Mouse (Mus musculus) midbrain, postnatal 0 days (tissue): ENCODE measurements around the gene Doc2b. TPM values are rescaled to one million over a fixed set of nuclear protein-coding genes. Genes with fewer than 3 reads are reported as not detected.

Experiments used
- ATAC-seq: fragments of 200-750 bp; cut with Nextera tagmentation; 2 replicates; pipeline ENCODE4 v1.8.0; 2017; ENCODE audit warnings: moderate number of reproducible peaks, mild to moderate bottlenecking, moderate TSS enrichment, moderate library complexity; ENCODE audit not compliant: low FRiP score
- DNase-seq: peaks from one replicate; pipeline ENCODE4 v3.0.0-alpha.2; 2015; ENCODE audit warnings: low spot score
- H3K27ac ChIP-seq: fragments of 300-500 bp; sonication (generic); 2 replicates; pipeline ENCODE4 v1.5.1; 2014; ENCODE audit warnings: low read depth, mild to moderate bottlenecking, low read length, mixed read lengths
- H3K27me3 ChIP-seq: fragments of 300-500 bp; sonication (generic); 2 replicates; pipeline ENCODE4 v1.6.1; 2014; ENCODE audit warnings: low read length, control low read depth, mixed read lengths; ENCODE audit not compliant: insufficient read depth
- H3K36me3 ChIP-seq: fragments of 300-500 bp; sonication (generic); 2 replicates; pipeline ENCODE4 v1.6.1; 2014; ENCODE audit warnings: low read length, control low read depth, mixed read lengths; ENCODE audit not compliant: insufficient read depth
- H3K4me1 ChIP-seq: fragments of 300-500 bp; sonication (generic); 2 replicates; pipeline ENCODE4 v1.6.1; 2014; ENCODE audit warnings: mild to moderate bottlenecking, control low read depth, antibody characterized with exemption, low read length, mixed read lengths; ENCODE audit not compliant: insufficient read depth
- H3K4me2 ChIP-seq: fragments of 300-500 bp; sonication (generic); 2 replicates; pipeline ENCODE4 v1.6.1; 2014; ENCODE audit warnings: low read depth, mild to moderate bottlenecking, low read length, mixed read lengths; ENCODE audit not compliant: poor library complexity, severe bottlenecking
- H3K4me3 ChIP-seq: fragments of 300-500 bp; sonication (generic); 2 replicates; pipeline ENCODE4 v1.5.1; 2014; ENCODE audit warnings: low read depth, mild to moderate bottlenecking, low read length, moderate library complexity
- H3K9ac ChIP-seq: fragments of 300-500 bp; sonication (generic); replicated peaks from 2 replicates; pipeline ENCODE4 v1.6.1; 2014; ENCODE audit warnings: mild to moderate bottlenecking, low read length, moderate library complexity, mixed read lengths; ENCODE audit not compliant: poor library complexity, severe bottlenecking
- H3K9me3 ChIP-seq: fragments of 300-500 bp; sonication (generic); 2 replicates; pipeline ENCODE4 v1.6.1; 2016; ENCODE audit warnings: low read length, control low read depth
- CTCF ChIP-seq: IDR thresholded peaks from 2 replicates; pipeline ENCODE4 v1.5.1; 2016; ENCODE audit warnings: antibody characterized with exemption, mild to moderate bottlenecking
- WGBS: fragments of 180-500 bp; shearing (Covaris S2); extraction: QIAGEN DNeasy Blood & Tissue Kit; methylation state at CpG from one replicate; pipeline ENCODE4 v1.1.7; 2014; 5-methylcytosine and 5-hydroxymethylcytosine counted together
- polyA plus RNA-seq: library from polyadenylated mRNA; unstranded; fragments of >200 nt; fragmentation: Nextera tagmentation; extraction: Ambion mirVana; gene quantifications from 2 replicates; pipeline ENCODE4 v1.2.1, GENCODE M21; 2015
- total RNA-seq: library from RNA; depleted of rRNA; stranded (reverse); fragments of >200 nt; gene quantifications from 2 replicates; pipeline ENCODE4 v1.2.3, GENCODE M21; 2014; rRNA removed

Doc2b gene
- total RNA-seq (23.0 and 27.7 TPM in 2 replicates), polyA plus RNA-seq (6.9 and 8.0 TPM in 2 replicates)

DNA sequence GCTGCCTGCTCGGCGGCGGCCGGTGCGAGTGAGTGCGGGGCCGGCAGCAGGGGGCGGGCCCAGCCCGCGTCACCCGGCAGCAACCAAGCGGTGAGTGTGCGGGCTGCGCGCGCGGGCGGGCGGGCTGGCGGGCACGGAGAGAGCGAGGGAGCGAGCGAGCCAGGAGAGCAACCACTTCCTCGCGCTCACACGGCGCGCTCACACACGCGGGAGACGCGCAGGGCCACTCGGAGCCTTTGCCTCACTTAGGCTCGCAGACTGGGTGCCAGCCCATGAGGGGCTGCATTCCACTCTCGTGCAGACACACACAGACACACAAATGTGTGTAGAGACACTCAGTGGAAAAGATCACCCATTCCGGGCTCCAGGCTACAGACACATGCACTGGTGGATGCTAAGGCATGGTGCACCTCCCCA lies at the start of gene Doc2b:
TSS of gene Doc2b (minus strand) at position 21 of the 417 bp plus-strand sequence.
- no peaks in the 10 kb centered on the region for H3K27me3 ChIP-seq

DNA sequence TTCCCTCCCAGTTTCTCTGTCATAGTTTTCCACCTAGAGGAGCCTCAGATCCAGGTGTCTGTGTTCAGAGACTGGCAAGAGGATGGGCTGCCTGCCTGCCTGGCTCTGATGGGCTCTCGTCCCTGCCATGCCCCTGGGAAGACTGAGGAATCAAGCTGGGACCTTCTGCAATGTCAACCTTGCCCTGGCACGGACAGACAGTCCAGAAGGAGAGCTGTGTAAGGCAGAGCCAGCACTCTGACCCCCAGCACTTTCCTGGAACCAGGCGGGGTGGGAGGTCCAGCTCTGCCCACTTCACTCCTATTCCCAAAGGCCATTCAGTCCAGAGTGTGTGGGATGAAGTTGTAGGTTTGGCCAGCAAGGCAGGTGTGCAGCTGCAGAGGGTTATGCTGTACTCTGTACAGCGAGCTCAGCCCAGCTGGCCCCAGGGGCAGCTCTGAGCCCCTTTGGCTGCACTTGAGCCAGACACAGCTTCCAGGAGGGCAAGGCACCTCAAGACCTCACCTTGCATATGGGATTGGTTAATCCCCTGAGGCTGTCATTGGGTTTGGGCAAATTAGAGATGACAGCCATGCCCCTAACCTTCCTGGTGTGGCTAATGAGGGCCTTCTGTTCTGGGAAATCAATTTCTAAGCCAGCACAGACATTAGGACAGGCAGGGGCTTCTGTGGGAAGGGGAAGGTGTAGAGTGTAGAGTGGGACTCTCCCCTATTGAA lies 47.2 kb upstream of the Doc2b start:
- DNase-seq (peak; percentile 41), ATAC-seq (no peak)
- Histone ChIP-seq H3K9me3 (no peaks in the 10 kb centered on the region), H3K4me3 (no peak overlapping the region), H3K4me2 (no peak overlapping the region), H3K4me1 (peaks cover 3% of the 10 kb centered on the region; the same call in 1 of the 2 replicates), H3K27ac (no peak overlapping the region), H3K36me3 (no peaks in the 10 kb centered on the region), H3K27me3 (no peaks in the 10 kb centered on the region), H3K9ac (no peak overlapping the region)
- no peak for TF ChIP-seq CTCF
- 63% methylated on average over 4 of the region's 4 CpGs for WGBS

More for the DNA sequence above, at the start of gene Doc2b:
- 2% methylated on average over 28 of the region's 37 CpGs for WGBS
- Histone ChIP-seq H3K9me3 (no peaks in the 10 kb centered on the region), H3K9ac (peak within 1 kb of the TSS; percentile 74), H3K4me1 (0 out of 2 replicates have a peak, but pooled peaks cover 3% of the 10 kb centered on the region), H3K4me2 (peak within 1 kb of the TSS; percentile 60), H3K4me3 (peak within 1 kb of the TSS; percentile 56), H3K36me3 (no peaks in the 10 kb centered on the region), H3K27ac (no peak within 1 kb of the TSS)
- peak; percentile 85 for ATAC-seq
- DNase-seq: peak; percentile 63
- no peak for TF ChIP-seq CTCF

DNA sequence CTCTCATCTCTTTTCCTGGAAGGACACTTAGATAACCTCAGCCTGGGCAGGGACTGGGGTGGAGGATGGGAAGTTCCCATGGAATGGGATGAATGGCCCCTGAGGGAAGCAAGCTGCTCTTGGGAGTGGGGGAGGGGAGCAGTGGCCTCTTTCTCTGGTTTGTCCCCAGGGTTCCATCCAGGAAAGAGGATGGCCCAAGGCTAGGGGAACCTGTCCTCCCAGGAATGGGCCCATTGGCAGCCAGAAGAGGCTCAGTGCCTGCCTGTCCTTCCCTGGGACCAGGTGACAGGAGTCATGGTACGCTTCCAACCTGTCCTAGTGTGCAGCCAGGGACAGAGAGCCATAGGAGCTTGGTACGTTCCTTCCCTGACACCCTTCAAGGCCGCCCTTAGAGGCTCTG lies 45.7 kb upstream of the Doc2b start:
- Histone ChIP-seq H3K9me3 (no peaks in the 10 kb centered on the region), H3K27me3 (no peaks in the 10 kb centered on the region), H3K27ac (no peak overlapping the region), H3K9ac (no peak overlapping the region), H3K4me2 (no peak overlapping the region), H3K4me1 (peaks cover 3% of the 10 kb centered on the region; the same call in 1 of the 2 replicates), H3K4me3 (no peak overlapping the region), H3K36me3 (no peaks in the 10 kb centered on the region)
- WGBS: 79% methylated on average over 3 of the region's 3 CpGs
- DNase-seq: no peak
- ATAC-seq: no peak
- TF ChIP-seq CTCF: no peak

DNA sequence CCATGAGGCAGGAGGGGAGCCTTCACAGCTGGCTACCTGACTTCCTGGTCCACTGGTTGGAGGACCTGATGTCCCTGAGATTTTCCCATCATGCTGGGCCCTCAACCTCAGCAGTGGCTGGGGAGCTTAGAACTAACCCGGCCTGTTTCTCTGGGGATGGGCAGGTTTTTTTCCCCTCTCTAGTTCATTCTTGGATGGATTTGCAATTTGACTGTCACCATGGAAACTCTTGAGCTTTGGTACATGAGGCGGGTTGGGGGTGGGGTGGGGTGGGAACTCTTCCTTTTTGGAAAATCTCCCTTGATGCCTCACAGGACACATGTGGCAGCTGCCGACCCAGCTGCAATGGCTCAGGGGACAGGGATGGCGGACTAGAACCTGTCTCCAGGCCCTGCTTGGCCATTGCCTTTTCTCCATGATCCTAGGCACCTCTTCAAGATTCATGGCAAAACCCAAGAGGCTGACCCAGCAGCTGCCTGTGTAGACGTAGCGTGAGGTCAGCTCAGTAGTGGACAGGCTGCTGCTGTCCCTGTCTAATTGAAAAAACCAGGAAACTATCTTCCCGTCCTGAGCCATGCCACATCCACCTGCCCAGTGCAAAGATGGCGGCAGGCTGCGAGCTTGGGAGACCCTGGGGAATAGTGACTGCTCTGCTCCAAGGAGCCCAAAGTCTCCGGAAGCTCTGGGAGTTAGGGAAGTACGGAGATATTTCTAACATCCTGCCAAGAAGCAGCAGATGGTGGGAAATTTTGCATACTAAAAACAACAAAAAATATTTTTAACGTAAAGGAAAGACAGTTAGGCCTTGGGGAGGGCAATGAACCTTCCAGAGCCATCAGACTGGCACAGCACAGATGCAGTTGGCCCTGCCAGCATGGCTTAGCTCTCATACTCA lies 43.9 kb upstream of the Doc2b start:
- no peak overlapping the region for H3K4me3 ChIP-seq
- TF ChIP-seq CTCF: no peak
- 61% methylated on average over 12 of the region's 12 CpGs for WGBS
- no peak for DNase-seq
- peaks cover 3% of the 10 kb centered on the region; the same call in 1 of the 2 replicates for H3K4me1 ChIP-seq
- ATAC-seq: no peak; the same call in 1 of the 2 replicates
- no peaks in the 10 kb centered on the region for H3K36me3 ChIP-seq
- H3K9ac ChIP-seq: no peak overlapping the region
- H3K27me3 ChIP-seq: no peaks in the 10 kb centered on the region
- no peak overlapping the region; the same call in 1 of the 2 replicates for H3K27ac ChIP-seq
- no peak overlapping the region for H3K4me2 ChIP-seq
- H3K9me3 ChIP-seq: no peaks in the 10 kb centered on the region

DNA sequence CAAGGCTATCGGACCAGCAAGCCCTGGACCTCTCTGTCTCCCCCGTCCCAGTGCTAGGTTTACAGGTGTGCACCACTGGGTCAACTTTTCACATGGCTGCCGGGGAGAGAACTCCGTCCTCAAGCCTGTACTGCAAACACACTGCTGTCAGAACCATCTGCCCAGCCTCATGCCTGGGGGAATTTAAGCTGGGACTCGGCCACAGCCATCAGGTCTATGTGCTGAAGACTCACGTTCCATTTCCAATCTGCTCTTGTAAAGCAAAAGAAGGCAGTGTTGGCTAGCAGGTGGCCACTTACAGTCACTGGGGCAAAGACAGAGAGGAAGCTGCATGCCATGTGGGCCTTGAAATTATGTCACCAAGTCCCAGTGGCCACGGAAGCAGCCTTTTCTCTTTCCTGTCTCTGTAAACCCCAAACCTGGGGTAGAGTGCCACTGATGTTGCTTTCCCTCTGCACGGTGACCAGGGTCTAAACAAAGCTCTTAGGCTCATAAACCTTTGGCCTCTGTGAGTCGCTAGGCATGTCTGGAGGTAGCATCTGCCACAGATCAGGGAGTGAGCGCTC lies 43.1 kb upstream of the Doc2b start:
- ATAC-seq: no peak
- Histone ChIP-seq H3K9me3 (no peaks in the 10 kb centered on the region), H3K27me3 (no peaks in the 10 kb centered on the region), H3K4me2 (no peak overlapping the region), H3K27ac (no peak overlapping the region; the same call in 1 of the 2 replicates), H3K4me3 (no peak overlapping the region), H3K36me3 (no peaks in the 10 kb centered on the region), H3K9ac (no peak overlapping the region), H3K4me1 (peaks cover 3% of the 10 kb centered on the region; the same call in 1 of the 2 replicates)
- no peak for DNase-seq
- WGBS: 75% methylated on average over 10 of the region's 10 CpGs
- TF ChIP-seq CTCF: no peak
